Mouse (Mus musculus): ENCODE measurements at regions not wholly inside any gene's neighbourhood (a gene's known extent, or its start where the extent isn't known, plus 50 kb on each side); places are given as distances from the start of the nearest gene placed in this dataset.

DNA sequence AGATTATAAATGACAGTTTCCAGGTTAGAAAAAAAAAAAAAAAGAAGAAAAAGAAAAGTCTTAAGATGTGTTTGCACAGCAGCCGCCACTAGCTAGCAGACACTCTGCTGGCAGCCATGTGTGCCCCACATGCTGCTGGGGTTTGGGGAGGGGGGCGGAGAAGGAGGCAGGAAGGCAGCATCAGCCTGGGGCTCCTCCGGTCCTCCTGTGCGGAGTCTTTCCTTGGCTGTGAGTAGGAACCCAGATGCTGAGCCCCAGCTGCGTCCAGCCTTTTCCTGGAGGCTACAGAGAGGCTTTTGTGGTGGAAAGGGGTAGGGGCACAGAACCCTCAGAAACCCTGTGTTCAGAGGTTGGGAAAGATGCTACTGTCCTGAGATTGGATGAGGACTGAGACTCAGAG is 169.0 kb downstream of the Gadd45g start:
- TF ChIP-seq POLR2A (IDR thresholded peaks at IDR 0.05; ENCODE audit: low read depth, low read length) (no peak), CTCF (IDR thresholded peaks at IDR 0.05; ENCODE audit: extremely low read depth, insufficient read depth, insufficient read length, insufficient replicate concordance) (no peak)
- H3K27ac ChIP-seq (ENCODE audit: insufficient read depth, low read length), result no peak overlapping the region
- peaks cover 2% of the 10 kb centered on the region; the same call in 1 of the 2 replicates for H3K4me1 ChIP-seq (ENCODE audit: control insufficient read depth, insufficient read depth, insufficient read length)
- no peaks in the 10 kb centered on the region for H3K27me3 ChIP-seq (ENCODE audit: control insufficient read depth, insufficient read depth, low read length)
- no peaks in the 10 kb centered on the region for H3K36me3 ChIP-seq (ENCODE audit: control insufficient read depth, insufficient read depth, low read length)
- 90% methylated on average over 5 of the region's 5 CpGs for WGBS
- no peak overlapping the region for H3K4me3 ChIP-seq (ENCODE audit: extremely low read depth, insufficient read depth, insufficient read length)
- no peak for DNase-seq (ENCODE audit: low read depth in 1 of 2, low spot score in 2 of 2)

DNA sequence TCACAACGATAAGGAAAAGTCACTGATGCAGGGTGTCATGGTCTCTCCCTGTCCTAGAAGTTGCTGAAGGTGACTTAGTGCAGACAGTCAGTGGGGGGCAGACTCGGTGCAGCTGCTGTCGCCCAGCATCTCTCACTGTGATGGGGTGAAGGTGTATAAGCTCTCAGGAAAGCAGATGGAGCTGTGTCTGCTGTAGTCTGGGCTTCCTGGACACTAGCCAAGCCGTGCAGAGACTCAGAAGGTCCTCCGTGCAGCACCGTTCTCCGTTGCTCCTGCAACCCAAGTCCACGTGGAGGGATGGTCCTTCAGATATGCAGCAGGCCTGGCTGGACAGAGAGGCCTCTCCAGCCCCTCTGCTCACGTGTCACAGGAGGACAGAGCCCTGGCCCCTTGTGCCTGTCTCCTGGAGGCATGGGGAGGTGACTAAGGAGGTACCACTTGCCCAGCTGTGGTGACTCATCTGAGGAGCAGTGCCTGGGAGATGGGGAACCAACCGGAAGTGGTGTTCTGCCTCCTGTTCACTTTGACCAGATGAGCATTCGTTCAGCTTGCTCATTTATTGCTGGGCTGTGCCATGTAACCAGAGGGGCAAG is 171.2 kb downstream of the Gadd45g start:
- no peak overlapping the region for H3K27ac ChIP-seq (ENCODE audit: insufficient read depth, low read length)
- 67% methylated on average over 11 of the region's 11 CpGs for WGBS
- no peak overlapping the region for H3K4me3 ChIP-seq (ENCODE audit: extremely low read depth, insufficient read depth, insufficient read length)
- no peaks in the 10 kb centered on the region for H3K36me3 ChIP-seq (ENCODE audit: control insufficient read depth, insufficient read depth, low read length)
- TF ChIP-seq POLR2A (IDR thresholded peaks at IDR 0.05; ENCODE audit: low read depth, low read length) (no peak), CTCF (IDR thresholded peaks at IDR 0.05; ENCODE audit: extremely low read depth, insufficient read depth, insufficient read length, insufficient replicate concordance) (no peak)
- H3K27me3 ChIP-seq (ENCODE audit: control insufficient read depth, insufficient read depth, low read length), result no peaks in the 10 kb centered on the region
- peaks cover 2% of the 10 kb centered on the region; the same call in 1 of the 2 replicates for H3K4me1 ChIP-seq (ENCODE audit: control insufficient read depth, insufficient read depth, insufficient read length)
- DNase-seq (ENCODE audit: low read depth in 1 of 2, low spot score in 2 of 2), result no peak

DNA sequence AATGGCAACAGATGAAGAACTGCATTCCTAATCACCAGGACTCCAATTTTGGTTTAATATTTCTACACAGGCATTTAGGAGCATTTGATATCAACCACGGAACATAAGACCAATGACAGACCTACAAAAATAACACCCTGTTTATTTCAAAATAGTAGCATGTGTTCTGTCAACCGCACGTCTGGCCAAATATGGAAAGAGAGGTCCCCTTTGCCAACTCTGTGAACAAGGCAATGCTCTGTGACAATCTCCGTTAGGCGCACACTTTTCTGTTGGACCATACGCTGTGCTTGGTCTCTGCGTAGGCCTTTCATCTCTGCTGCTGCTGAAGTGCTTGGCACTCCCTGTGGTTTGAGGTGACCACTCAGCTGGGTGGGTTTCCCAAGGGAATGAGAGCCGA is 173.2 kb downstream of the Gadd45g start:
- no peak overlapping the region for H3K4me3 ChIP-seq (ENCODE audit: extremely low read depth, insufficient read depth, insufficient read length)
- WGBS, result 91% methylated on average over 8 of the region's 8 CpGs
- DNase-seq (ENCODE audit: low read depth in 1 of 2, low spot score in 2 of 2), result no peak
- no peaks in the 10 kb centered on the region for H3K27me3 ChIP-seq (ENCODE audit: control insufficient read depth, insufficient read depth, low read length)
- H3K36me3 ChIP-seq (ENCODE audit: control insufficient read depth, insufficient read depth, low read length), result no peaks in the 10 kb centered on the region
- peaks cover 17% of the 10 kb centered on the region; the same call in 1 of the 2 replicates for H3K4me1 ChIP-seq (ENCODE audit: control insufficient read depth, insufficient read depth, insufficient read length)
- no peak overlapping the region for H3K27ac ChIP-seq (ENCODE audit: insufficient read depth, low read length)
- TF ChIP-seq POLR2A (IDR thresholded peaks at IDR 0.05; ENCODE audit: low read depth, low read length) (no peak), CTCF (IDR thresholded peaks at IDR 0.05; ENCODE audit: extremely low read depth, insufficient read depth, insufficient read length, insufficient replicate concordance) (no peak)

DNA sequence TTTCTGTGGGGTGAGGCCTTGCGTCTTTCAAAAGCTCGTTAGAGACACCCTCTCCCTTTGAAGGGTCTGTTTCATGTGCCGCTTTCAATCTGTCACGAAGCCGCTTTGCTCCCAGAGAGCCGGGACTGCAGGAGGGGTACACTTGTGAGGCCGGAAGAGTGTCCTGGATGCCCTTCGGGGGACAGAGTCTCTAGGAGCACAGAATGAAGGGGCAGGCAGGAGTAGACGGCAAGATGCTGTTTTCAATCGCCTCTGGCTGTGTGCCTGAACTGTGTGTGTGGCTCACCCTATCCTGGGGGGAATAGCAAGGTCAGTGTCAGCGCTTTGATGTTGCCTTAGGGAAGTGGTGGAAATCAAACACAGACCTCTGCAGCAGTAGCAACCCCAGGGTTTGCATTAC is 174.7 kb downstream of the Gadd45g start:
- no peak for DNase-seq (ENCODE audit: low read depth in 1 of 2, low spot score in 2 of 2)
- Histone ChIP-seq H3K4me3 (ENCODE audit: extremely low read depth, insufficient read depth, insufficient read length) (no peak overlapping the region), H3K4me1 (ENCODE audit: control insufficient read depth, insufficient read depth, insufficient read length) (peaks cover 21% of the 10 kb centered on the region; the same call in 1 of the 2 replicates), H3K27me3 (ENCODE audit: control insufficient read depth, insufficient read depth, low read length) (no peaks in the 10 kb centered on the region), H3K27ac (ENCODE audit: insufficient read depth, low read length) (no peak overlapping the region), H3K36me3 (ENCODE audit: control insufficient read depth, insufficient read depth, low read length) (no peaks in the 10 kb centered on the region)
- 91% methylated on average over 11 of the region's 11 CpGs for WGBS
- TF ChIP-seq CTCF (IDR thresholded peaks at IDR 0.05; ENCODE audit: extremely low read depth, insufficient read depth, insufficient read length, insufficient replicate concordance), result no peak
- no peak for TF ChIP-seq POLR2A (IDR thresholded peaks at IDR 0.05; ENCODE audit: low read depth, low read length)

DNA sequence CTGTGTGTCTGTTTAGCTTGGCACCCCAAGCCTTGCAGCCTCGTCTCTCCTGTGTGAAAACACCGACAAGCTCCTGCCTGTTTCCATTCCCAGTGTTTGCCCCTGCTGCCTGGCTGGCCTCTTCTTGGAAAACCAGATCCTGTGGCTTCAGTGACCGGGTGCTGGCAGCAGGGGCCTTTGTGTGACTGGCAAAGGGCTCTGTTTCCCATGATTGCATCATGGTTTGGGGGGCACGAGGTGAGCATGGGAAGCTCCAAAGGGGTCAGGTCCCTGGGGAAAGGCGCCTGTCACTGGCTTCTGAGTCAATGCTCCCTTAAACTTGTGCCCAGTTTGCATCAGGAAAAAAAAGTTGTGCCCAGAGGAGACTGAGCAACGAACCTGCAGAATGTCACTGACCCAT is 175.3 kb downstream of the Gadd45g start:
- WGBS, result 83% methylated on average over 6 of the region's 6 CpGs
- DNase-seq (ENCODE audit: low read depth in 1 of 2, low spot score in 2 of 2), result no peak
- H3K36me3 ChIP-seq (ENCODE audit: control insufficient read depth, insufficient read depth, low read length), result no peaks in the 10 kb centered on the region
- H3K27ac ChIP-seq (ENCODE audit: insufficient read depth, low read length), result no peak overlapping the region
- H3K4me3 ChIP-seq (ENCODE audit: extremely low read depth, insufficient read depth, insufficient read length), result no peak overlapping the region
- H3K27me3 ChIP-seq (ENCODE audit: control insufficient read depth, insufficient read depth, low read length), result no peaks in the 10 kb centered on the region
- TF ChIP-seq POLR2A (IDR thresholded peaks at IDR 0.05; ENCODE audit: low read depth, low read length) (no peak), CTCF (IDR thresholded peaks at IDR 0.05; ENCODE audit: extremely low read depth, insufficient read depth, insufficient read length, insufficient replicate concordance) (no peak)
- peaks cover 21% of the 10 kb centered on the region; the same call in 1 of the 2 replicates for H3K4me1 ChIP-seq (ENCODE audit: control insufficient read depth, insufficient read depth, insufficient read length)

GRCm38 (mm10) chr13:52022529-52022928 is 176.1 kb downstream of the Gadd45g start:
- H3K27ac ChIP-seq (ENCODE audit: insufficient read depth, low read length), result no peak overlapping the region
- no peak for DNase-seq (ENCODE audit: low read depth in 1 of 2, low spot score in 2 of 2)
- peaks cover 21% of the 10 kb centered on the region; the same call in 1 of the 2 replicates for H3K4me1 ChIP-seq (ENCODE audit: control insufficient read depth, insufficient read depth, insufficient read length)
- WGBS, result 89% methylated on average over 4 of the region's 4 CpGs
- no peaks in the 10 kb centered on the region for H3K27me3 ChIP-seq (ENCODE audit: control insufficient read depth, insufficient read depth, low read length)
- TF ChIP-seq CTCF (IDR thresholded peaks at IDR 0.05; ENCODE audit: extremely low read depth, insufficient read depth, insufficient read length, insufficient replicate concordance) (no peak), POLR2A (IDR thresholded peaks at IDR 0.05; ENCODE audit: low read depth, low read length) (no peak)
- no peak overlapping the region for H3K4me3 ChIP-seq (ENCODE audit: extremely low read depth, insufficient read depth, insufficient read length)
- no peaks in the 10 kb centered on the region for H3K36me3 ChIP-seq (ENCODE audit: control insufficient read depth, insufficient read depth, low read length)

DNA sequence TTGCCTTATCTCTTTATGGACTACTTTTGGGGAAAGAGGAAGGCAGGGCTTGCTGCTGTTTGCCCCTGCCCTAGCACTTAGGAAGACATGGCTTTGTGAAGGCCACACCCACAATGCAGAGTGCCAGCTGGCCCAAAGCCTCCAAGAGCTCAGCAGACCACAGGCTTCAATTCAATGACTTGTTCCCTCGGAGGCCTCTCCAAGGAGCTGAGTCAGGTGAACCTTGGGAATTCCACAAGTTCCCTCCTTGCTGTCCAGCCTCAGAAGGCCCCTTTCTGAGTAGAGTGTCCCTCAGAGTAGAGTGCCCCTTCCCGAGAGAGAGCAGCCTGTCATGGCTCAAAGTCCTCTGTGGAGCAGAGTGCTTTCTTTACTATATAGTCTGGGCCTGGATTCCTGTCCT is 177.9 kb downstream of the Gadd45g start:
- H3K36me3 ChIP-seq (ENCODE audit: control insufficient read depth, insufficient read depth, low read length), result no peaks in the 10 kb centered on the region
- H3K27ac ChIP-seq (ENCODE audit: insufficient read depth, low read length), result no peak overlapping the region
- DNase-seq (ENCODE audit: low read depth in 1 of 2, low spot score in 2 of 2), result no peak
- no peaks in the 10 kb centered on the region for H3K27me3 ChIP-seq (ENCODE audit: control insufficient read depth, insufficient read depth, low read length)
- H3K4me3 ChIP-seq (ENCODE audit: extremely low read depth, insufficient read depth, insufficient read length), result no peak overlapping the region
- 8% methylated on average over 2 of the region's 2 CpGs for WGBS
- TF ChIP-seq POLR2A (IDR thresholded peaks at IDR 0.05; ENCODE audit: low read depth, low read length) (no peak), CTCF (IDR thresholded peaks at IDR 0.05; ENCODE audit: extremely low read depth, insufficient read depth, insufficient read length, insufficient replicate concordance) (no peak)
- peaks cover 19% of the 10 kb centered on the region; the same call in 1 of the 2 replicates for H3K4me1 ChIP-seq (ENCODE audit: control insufficient read depth, insufficient read depth, insufficient read length)

Data from spleen, adult 2 months (tissue).